Mouse (Mus musculus) left cerebral cortex, adult 2 months (tissue): ENCODE measurements around the gene Gm2a. TPM values are rescaled to one million over a fixed set of nuclear protein-coding genes. Genes with fewer than 3 reads are reported as not detected.
A peak's percentile ranks its signal among the peaks of the same experiment; 100 is the strongest.
"Not testable (repeated sequence)": the region's sequence is repeated elsewhere in the genome, so short reads cannot be mapped to it uniquely, and the experiment has no call there.

ENCODE experiments used
- DNase-seq, 2 experiments: peaks; one replicate each; pipeline ENCODE4 v3.0.0; 2021 to 2022; ENCODE audit warnings: low spot score in 2 of 2, mixed read lengths in 1 of 2; ENCODE audit errors: extremely low spot score in 1 of 2
- H3K27ac ChIP-seq: fragments of 200-600 bp; 2 replicates; pipeline ENCODE4 v1.8.1; 2022
- H3K4me3 ChIP-seq: fragments of 200-600 bp; 2 replicates; pipeline ENCODE4 v1.8.1; 2022
- CTCF ChIP-seq: fragments of 200-600 bp; IDR thresholded peaks from 2 replicates; pipeline ENCODE4 v1.8.1; 2022; ENCODE audit warnings: antibody characterized with exemption, mild to moderate bottlenecking, moderate library complexity
- intact Hi-C: fragments of 180-260 bp; cut with DNase I; formaldehyde crosslinking; loops from one replicate; pipeline ENCODE4 v1.15.1; 2025
- total RNA-seq, 2 experiments: library from RNA; stranded (reverse); gene quantifications; 2 replicates each; pipeline ENCODE4 v1.2.3; 2021

Gene Gm2a
- total RNA-seq, 2 experiments from 2014 or later = 30.6 to 30.7 TPM

GRCm38 (mm10) chr11:55098189-55098915 is 437 bp downstream of the Gm2a start:
- H3K27ac ChIP-seq = peak overlapping the region; percentile 90
- peak overlapping the region; percentile 96 for H3K4me3 ChIP-seq
- intact Hi-C loops = no loop called here
- no peak for TF ChIP-seq CTCF
- DNase-seq = no peak

GRCm38 (mm10) chr11:55099019-55099771 is 1.3 kb downstream of the Gm2a start:
- H3K4me3 ChIP-seq = peak overlapping the region; percentile 96
- TF ChIP-seq CTCF = no peak
- no peak for DNase-seq
- H3K27ac ChIP-seq = no peak overlapping the region
- intact Hi-C loops = no loop called here

- Histone ChIP-seq H3K27ac (no peak overlapping the region), H3K4me3 (no peak overlapping the region)
- TF ChIP-seq CTCF = no peak
- no peak for DNase-seq
- intact Hi-C loops = no loop called here
Observed at GRCm38 (mm10) chr11:55099868-55100267, 2.0 kb downstream of the Gm2a start.

GRCm38 (mm10) chr11:55102015-55102414 is 4.1 kb downstream of the Gm2a start:
- no peak for TF ChIP-seq CTCF
- DNase-seq = no peak
- H3K27ac ChIP-seq = no peak overlapping the region
- no peak overlapping the region for H3K4me3 ChIP-seq
- intact Hi-C loops = no loop called here

- intact Hi-C loops = no loop called here
- DNase-seq = no peak
Observed at GRCm38 (mm10) chr11:55103229-55103628, 5.3 kb downstream of the Gm2a start.

DNA sequence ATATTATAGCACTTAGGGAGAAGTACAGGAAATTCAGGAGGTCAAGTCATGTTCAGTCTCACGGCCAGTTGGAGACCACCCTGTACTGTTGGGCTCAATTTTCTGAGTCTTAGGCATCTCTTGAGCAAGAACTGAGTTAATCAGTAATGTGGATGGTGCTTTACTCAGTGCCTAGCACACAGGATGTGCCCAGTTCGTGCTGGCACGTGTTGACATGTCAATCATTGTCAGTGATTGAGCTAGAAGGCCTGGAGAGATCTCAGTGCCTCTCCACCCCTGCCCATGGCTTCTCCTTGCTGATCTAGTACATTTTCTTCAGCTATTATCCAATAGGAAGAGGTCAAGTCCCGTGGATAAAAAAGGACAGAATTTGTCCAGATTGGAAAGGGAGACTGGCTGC is 7.5 kb downstream of the Gm2a start:
- Histone ChIP-seq H3K4me3 (no peak overlapping the region), H3K27ac (no peak overlapping the region)
- TF ChIP-seq CTCF = no peak
- intact Hi-C loops = no loop called here
- no peak for DNase-seq

More at GRCm38 (mm10) chr11:55103229-55103628, 5.3 kb downstream of the Gm2a start:
- H3K27ac ChIP-seq = no peak overlapping the region
- no peak for TF ChIP-seq CTCF
- H3K4me3 ChIP-seq = no peak overlapping the region

GRCm38 (mm10) chr11:55106636-55107035 is 8.7 kb downstream of the Gm2a start:
- DNase-seq = no peak
- no peak for TF ChIP-seq CTCF
- no peak overlapping the region for H3K27ac ChIP-seq
- intact Hi-C loops = no loop called here
- H3K4me3 ChIP-seq = no peak overlapping the region

DNA sequence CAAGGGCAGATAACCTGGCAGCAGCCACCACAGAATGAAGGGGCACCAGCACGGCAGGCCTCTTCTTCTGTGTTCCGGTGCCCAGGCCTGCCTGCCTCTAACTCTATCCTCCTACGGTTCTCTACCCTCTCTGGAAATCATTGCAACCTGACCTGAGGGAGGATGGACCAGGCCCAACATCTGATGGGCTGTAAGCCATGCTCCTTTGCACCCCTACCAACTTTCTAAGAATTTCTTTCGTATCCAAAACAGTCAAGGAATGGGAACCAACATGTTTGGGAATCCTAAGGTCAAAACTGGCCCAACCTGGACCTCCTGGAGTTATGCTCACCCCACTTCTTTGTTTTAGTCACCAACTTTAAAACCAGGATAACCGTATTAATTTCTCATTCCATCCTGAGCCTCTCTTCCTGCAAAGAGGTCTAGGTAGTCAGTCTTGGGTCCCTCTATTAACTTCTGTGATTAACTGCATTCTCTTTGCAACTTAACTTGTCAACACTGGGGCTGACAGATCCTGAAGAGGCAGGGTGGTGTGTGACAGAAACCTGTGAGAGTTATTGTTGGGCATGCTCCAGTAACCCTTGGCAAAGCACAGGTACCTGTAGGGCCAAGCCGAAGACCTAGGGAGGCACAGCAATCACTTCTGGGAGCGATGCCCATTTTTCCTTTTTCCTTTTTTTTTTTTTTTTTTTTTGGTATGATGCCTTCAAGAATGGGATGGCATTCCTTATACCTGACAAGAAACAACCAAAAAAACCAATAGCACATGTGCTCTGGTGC is 11.8 kb downstream of the Gm2a start:
- Histone ChIP-seq H3K27ac (no peak overlapping the region), H3K4me3 (no peak overlapping the region)
- no peak for DNase-seq
- intact Hi-C loops = no loop called here
- no peak for TF ChIP-seq CTCF

- intact Hi-C loops = no loop called here
- Histone ChIP-seq H3K4me3 (no peak overlapping the region), H3K27ac (no peak overlapping the region)
- no peak for DNase-seq
- no peak for TF ChIP-seq CTCF
Observed at GRCm38 (mm10) chr11:55110566-55111169, 12.8 kb downstream of the Gm2a start.

DNA sequence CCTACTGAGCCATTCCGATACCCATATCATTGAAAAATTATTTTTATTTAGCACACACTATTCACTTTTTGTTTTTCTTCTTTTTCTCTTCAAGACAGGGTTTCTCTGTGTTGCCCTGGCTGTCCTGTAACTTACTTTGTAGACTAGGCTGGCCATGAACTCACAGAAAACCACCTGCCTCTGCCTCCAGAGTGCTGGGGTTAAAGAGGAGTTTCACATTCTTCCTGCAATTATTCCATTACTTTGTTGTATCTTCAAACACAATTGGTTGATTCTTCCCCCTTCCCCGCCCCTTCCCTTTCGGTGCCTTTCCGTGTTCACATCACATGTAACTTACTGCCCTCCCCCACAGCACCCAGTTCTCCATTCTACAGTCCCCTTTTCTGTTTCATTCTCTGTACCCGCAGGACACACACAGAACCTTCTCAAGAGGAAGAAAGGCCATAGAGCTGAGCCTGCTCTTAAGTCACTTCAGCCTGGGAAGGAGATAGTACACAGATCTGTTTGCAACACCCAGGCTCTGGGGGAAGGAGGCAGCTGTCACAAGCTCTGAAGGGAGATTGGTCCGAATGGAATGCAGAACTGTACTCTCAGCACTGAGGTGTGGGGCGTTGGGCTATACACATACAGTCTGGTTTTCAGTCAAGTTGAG is 15.4 kb downstream of the Gm2a start:
- Histone ChIP-seq H3K27ac (no peak overlapping the region), H3K4me3 (no peak overlapping the region)
- DNase-seq = no peak
- TF ChIP-seq CTCF = no peak
- intact Hi-C loops = no loop called here

- intact Hi-C loops, H3K4me3 ChIP-seq, H3K27ac ChIP-seq, DNase-seq: not testable (repeated sequence)
Observed at GRCm38 (mm10) chr11:55113861-55114250, 15.9 kb downstream of the Gm2a start.
